ENCODE assay signal across 17 mouse cellular contexts in the genomic region with DNA sequence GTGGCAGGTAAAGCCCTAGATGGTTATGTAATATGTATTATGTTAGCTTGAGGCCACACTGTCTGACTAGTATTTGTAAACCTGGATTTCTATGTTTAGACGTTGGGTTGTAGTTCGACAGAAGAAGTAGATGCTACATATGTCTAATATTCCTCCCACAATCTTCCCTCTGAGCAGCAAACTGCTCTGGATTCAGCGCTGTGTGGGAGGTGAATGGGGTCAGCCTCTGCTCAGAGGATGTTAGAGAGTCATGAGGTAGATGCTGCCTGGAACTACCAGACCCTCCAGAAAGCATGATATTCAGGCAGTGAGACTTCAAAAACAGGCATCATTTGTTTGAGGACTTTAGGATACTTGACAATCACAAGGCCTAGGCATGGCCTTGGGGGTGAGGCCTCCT.
"Had no signal": no experiment of that assay in that cellular context is flagged by ENCODE, and none has a peak within 500 bp of the region (broad histone marks: within the 10 kb centered on the region; RNA-seq: fewer than 3 reads in every experiment).

No protein-coding gene starts in this region.

- H3K27ac ChIP-seq: liver, embryonic 15.5 days; lung, embryonic 15.5 days; macrophage; midbrain, embryonic 13.5 days; midbrain, embryonic 15.5 days; neural tube, embryonic 12.5 days; stomach, embryonic 15.5 days; stomach, postnatal 0 days had no signal

- DNase-seq: liver, postnatal 0 days; lung, adult 2 months; lung, postnatal 14 days; lung, postnatal 36 days; thymus, adult 2 months; thymus, postnatal 14 days; thymus, postnatal 36 days had no signal

- ATAC-seq: liver, postnatal 0 days; lung, postnatal 0 days; midbrain, embryonic 13.5 days; midbrain, embryonic 15.5 days had no signal

- H3K4me3 ChIP-seq: liver, embryonic 15.5 days; lung, embryonic 15.5 days; megakaryocyte, embryonic 14.5 days; midbrain, embryonic 13.5 days; midbrain, embryonic 15.5 days; neural tube, embryonic 12.5 days; stomach, embryonic 15.5 days had no signal
